Mouse (Mus musculus) limb, embryonic 13.5 days (tissue): ENCODE data around the gene H2-T23. TPM values are rescaled to one million over a fixed set of nuclear protein-coding genes. Genes with fewer than 3 reads are reported as not detected.
"Not testable (repeated sequence)": the region's sequence is repeated elsewhere in the genome, so short reads cannot be mapped to it uniquely, and the experiment has no call there.

Source experiments
- ATAC-seq: fragments of 200-750 bp; cut with Nextera tagmentation; 2 replicates; pipeline ENCODE4 v1.8.0; 2017; ENCODE audit warnings: low read depth, moderate number of reproducible peaks, moderate TSS enrichment; ENCODE audit not compliant: low FRiP score
- H3K27ac ChIP-seq: fragments of 300-500 bp; sonication (generic); 2 replicates; pipeline ENCODE4 v1.5.1; 2015; ENCODE audit warnings: inconsistent platforms, mild to moderate bottlenecking, moderate library complexity
- H3K27me3 ChIP-seq: fragments of 300-500 bp; sonication (generic); 2 replicates; pipeline ENCODE4 v1.6.1; 2015; ENCODE audit warnings: mild to moderate bottlenecking, inconsistent platforms
- H3K36me3 ChIP-seq: fragments of 300-500 bp; sonication (generic); 2 replicates; pipeline ENCODE4 v1.6.1; 2015; ENCODE audit warnings: inconsistent platforms, mild to moderate bottlenecking, moderate library complexity
- H3K4me1 ChIP-seq: fragments of 300-500 bp; sonication (generic); 2 replicates; pipeline ENCODE4 v1.6.1; 2015; ENCODE audit warnings: inconsistent platforms
- H3K4me2 ChIP-seq: fragments of 300-500 bp; sonication (generic); replicated peaks from 2 replicates; pipeline ENCODE4 v1.6.1; 2015; ENCODE audit warnings: inconsistent platforms, mild to moderate bottlenecking, moderate library complexity
- H3K4me3 ChIP-seq: fragments of 300-500 bp; sonication (generic); 2 replicates; pipeline ENCODE4 v1.5.1; 2015; ENCODE audit warnings: moderate library complexity, mild to moderate bottlenecking, inconsistent platforms
- H3K9ac ChIP-seq: fragments of 300-500 bp; sonication (generic); 2 replicates; pipeline ENCODE4 v1.6.1; 2015; ENCODE audit warnings: mild to moderate bottlenecking, inconsistent platforms
- H3K9me3 ChIP-seq: fragments of 300-500 bp; sonication (generic); 2 replicates; pipeline ENCODE4 v1.6.1; 2016; ENCODE audit warnings: inconsistent platforms
- WGBS: fragments of 180-500 bp; shearing (Covaris S2); methylation state at CpG from one replicate; pipeline ENCODE4 v1.1.7; 2015; 5-methylcytosine and 5-hydroxymethylcytosine counted together
- polyA plus RNA-seq: library from polyadenylated mRNA; unstranded; fragments of >200 nt; fragmentation: Nextera tagmentation; extraction: Ambion mirVana; gene quantifications from 2 replicates; pipeline ENCODE4 v1.2.1, GENCODE M21; 2015

The H2-T23 gene
- polyA plus RNA-seq, result 7.3 TPM in 2 replicates

GRCm38 (mm10) chr17:36032351-36032875, at the start of gene H2-T23:
H2-T23 (minus strand) TSS chr17:36032855.
- H3K27ac ChIP-seq, result not testable (repeated sequence)
- WGBS, result under 1% methylated on average over 22 of the region's 25 CpGs

GRCm38 (mm10) chr17:36081901-36082300, 49.2 kb upstream of the H2-T23 start:
- not testable (repeated sequence) for H3K9me3 ChIP-seq, H3K36me3 ChIP-seq, ATAC-seq, H3K4me1 ChIP-seq, H3K4me2 ChIP-seq, H3K9ac ChIP-seq, H3K27ac ChIP-seq, H3K4me3 ChIP-seq
- peaks cover 51% of the 10 kb centered on the region for H3K27me3 ChIP-seq

More at GRCm38 (mm10) chr17:36032351-36032875, at the start of gene H2-T23:
- peak within 1 kb of the TSS; percentile 90 for H3K4me2 ChIP-seq
- peak; percentile 48; the same call in 1 of the 2 replicates for ATAC-seq
- peak within 1 kb of the TSS; percentile 64 for H3K9ac ChIP-seq
- H3K36me3 ChIP-seq, H3K9me3 ChIP-seq, H3K4me1 ChIP-seq: not testable (repeated sequence)
- peak within 1 kb of the TSS; percentile 53 for H3K4me3 ChIP-seq
- peaks cover 10% of the 10 kb centered on the region; the same call in 1 of the 2 replicates for H3K27me3 ChIP-seq

- no peaks in the 10 kb centered on the region for H3K27me3 ChIP-seq
- H3K27ac ChIP-seq, result no peak overlapping the region
- H3K36me3 ChIP-seq, result no peaks in the 10 kb centered on the region
- no peak for ATAC-seq
- no peak overlapping the region for H3K9ac ChIP-seq
- no peaks in the 10 kb centered on the region for H3K9me3 ChIP-seq
- no peak overlapping the region for H3K4me2 ChIP-seq
- no peak overlapping the region for H3K4me3 ChIP-seq
- WGBS, result 24% methylated on average over 2 of the region's 2 CpGs
- no peaks in the 10 kb centered on the region for H3K4me1 ChIP-seq
Observed at GRCm38 (mm10) chr17:36060829-36061228, 28.2 kb upstream of the H2-T23 start.

- not testable (repeated sequence) for H3K9ac ChIP-seq, H3K36me3 ChIP-seq, H3K4me2 ChIP-seq, H3K4me1 ChIP-seq, H3K27me3 ChIP-seq, H3K27ac ChIP-seq, ATAC-seq, H3K4me3 ChIP-seq, H3K9me3 ChIP-seq
- WGBS, result 71% methylated on average over 1 of the region's 1 CpGs
Observed at GRCm38 (mm10) chr17:36058362-36058761, 25.7 kb upstream of the H2-T23 start, which contains the start of gene Gm11127. Gm11127 (minus strand) TSS chr17:36058371.

GRCm38 (mm10) chr17:36057927-36058326, 25.3 kb upstream of the H2-T23 start:
- H3K27me3 ChIP-seq, H3K4me2 ChIP-seq, ATAC-seq, H3K4me1 ChIP-seq, H3K27ac ChIP-seq, H3K9me3 ChIP-seq, H3K9ac ChIP-seq, H3K4me3 ChIP-seq, H3K36me3 ChIP-seq: not testable (repeated sequence)
- WGBS, result 87% methylated on average over 25 of the region's 25 CpGs

- 74% methylated on average over 3 of the region's 3 CpGs for WGBS
- H3K4me3 ChIP-seq, result peak overlapping the region; percentile 45
- peak overlapping the region; percentile 54 for H3K9ac ChIP-seq
Observed at GRCm38 (mm10) chr17:36043286-36043685, 10.6 kb upstream of the H2-T23 start.

GRCm38 (mm10) chr17:36042610-36043169, 10.0 kb upstream of the H2-T23 start, which contains the start of the genes H2-T22 and Gm6034:
H2-T22 (minus strand) TSS chr17:36042747.
Gm6034 (plus strand) TSS chr17:36042961.
- peak within 1 kb of the TSS; percentile 63 for H3K9ac ChIP-seq
- peak; percentile 98 for ATAC-seq
- H3K4me3 ChIP-seq, result peak within 1 kb of the TSS; percentile 45
- WGBS, result 1% methylated on average over 12 of the region's 12 CpGs
- H3K4me1 ChIP-seq, H3K36me3 ChIP-seq, H3K27ac ChIP-seq, H3K27me3 ChIP-seq, H3K9me3 ChIP-seq: not testable (repeated sequence)
- H3K4me2 ChIP-seq, result peak within 1 kb of the TSS; percentile 77

More at GRCm38 (mm10) chr17:36043286-36043685, 10.6 kb upstream of the H2-T23 start:
- H3K9me3 ChIP-seq, result no peaks in the 10 kb centered on the region
- no peak for ATAC-seq
- H3K36me3 ChIP-seq, result no peaks in the 10 kb centered on the region
- peaks cover 4% of the 10 kb centered on the region; the same call in 1 of the 2 replicates for H3K4me1 ChIP-seq
- no peak overlapping the region for H3K27ac ChIP-seq
- H3K27me3 ChIP-seq, result 0 out of 2 replicates have a peak, but pooled peaks cover 3% of the 10 kb centered on the region
- peak overlapping the region; percentile 77 for H3K4me2 ChIP-seq

- H3K27ac ChIP-seq, result not testable (repeated sequence)
Observed at GRCm38 (mm10) chr17:36042055-36042454, 9.4 kb upstream of the H2-T23 start.

GRCm38 (mm10) chr17:36040604-36041003, 7.9 kb upstream of the H2-T23 start:
- H3K27me3 ChIP-seq, H3K27ac ChIP-seq, H3K9ac ChIP-seq, H3K4me1 ChIP-seq, ATAC-seq, H3K36me3 ChIP-seq, H3K4me3 ChIP-seq, H3K4me2 ChIP-seq, H3K9me3 ChIP-seq: not testable (repeated sequence)
- 86% methylated on average over 2 of the region's 2 CpGs for WGBS

More at GRCm38 (mm10) chr17:36042055-36042454, 9.4 kb upstream of the H2-T23 start:
- peak; percentile 72 for ATAC-seq
- Histone ChIP-seq H3K9ac (peak overlapping the region; percentile 63), H3K4me3 (peak overlapping the region; percentile 45), H3K4me2 (peak overlapping the region; percentile 77)
- H3K9me3 ChIP-seq, H3K27me3 ChIP-seq, H3K36me3 ChIP-seq, H3K4me1 ChIP-seq: not testable (repeated sequence)
- 0% methylated on average over 19 of the region's 19 CpGs for WGBS

- not testable (repeated sequence) for H3K4me1 ChIP-seq, H3K36me3 ChIP-seq
Observed at GRCm38 (mm10) chr17:36036126-36036525, 3.5 kb upstream of the H2-T23 start.

GRCm38 (mm10) chr17:36035010-36035638, 2.5 kb upstream of the H2-T23 start:
- peaks cover 10% of the 10 kb centered on the region; the same call in 1 of the 2 replicates for H3K27me3 ChIP-seq
- H3K4me3 ChIP-seq, H3K9me3 ChIP-seq, H3K36me3 ChIP-seq, H3K9ac ChIP-seq, H3K4me1 ChIP-seq, H3K27ac ChIP-seq, H3K4me2 ChIP-seq: not testable (repeated sequence)
- 30% methylated on average over 3 of the region's 3 CpGs for WGBS
- peak; percentile 60 for ATAC-seq

More at GRCm38 (mm10) chr17:36036126-36036525, 3.5 kb upstream of the H2-T23 start:
- H3K27me3 ChIP-seq, result peaks cover 13% of the 10 kb centered on the region; the same call in 1 of the 2 replicates
- not testable (repeated sequence) for H3K9me3 ChIP-seq, H3K27ac ChIP-seq, H3K4me3 ChIP-seq, ATAC-seq, H3K4me2 ChIP-seq, H3K9ac ChIP-seq
- WGBS, result 87% methylated on average over 13 of the region's 13 CpGs

- H3K4me3 ChIP-seq, H3K9me3 ChIP-seq, H3K9ac ChIP-seq, H3K4me2 ChIP-seq, H3K36me3 ChIP-seq, ATAC-seq, H3K27ac ChIP-seq, H3K4me1 ChIP-seq: not testable (repeated sequence)
- peaks cover 10% of the 10 kb centered on the region; the same call in 1 of the 2 replicates for H3K27me3 ChIP-seq
- WGBS, result 56% methylated on average over 3 of the region's 3 CpGs
Observed at GRCm38 (mm10) chr17:36034524-36034923, 1.9 kb upstream of the H2-T23 start.
